Mouse (Mus musculus): Measurements from ENCODE around the gene Galt.
"Not testable (repeated sequence)": the region's sequence is repeated elsewhere in the genome, so short reads cannot be mapped to it uniquely, and the experiment has no call there.

DNA sequence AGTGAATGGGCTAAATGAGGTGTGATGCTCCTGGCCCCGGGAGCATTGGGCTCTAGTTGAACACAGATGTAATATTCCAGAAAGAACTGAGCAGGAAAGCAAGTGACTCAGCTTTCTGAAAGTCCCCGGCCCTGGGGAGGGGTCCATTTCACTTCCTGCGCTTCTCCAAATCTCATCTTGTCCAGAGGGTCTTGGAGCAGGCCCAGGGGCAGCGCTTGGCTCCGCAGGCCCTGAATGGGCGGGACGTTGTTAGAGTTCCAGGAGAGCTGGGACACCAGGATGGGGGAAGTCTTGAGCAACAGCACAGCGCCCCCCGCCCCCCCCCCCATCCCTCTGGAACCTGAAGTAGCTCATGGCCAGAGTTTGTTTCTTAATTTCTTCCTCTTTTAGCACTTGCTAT is 26.2 kb downstream of the Galt start:
- TF ChIP-seq CTCF (IDR thresholded peaks at IDR 0.05; ENCODE audit: borderline replicate concordance, control insufficient read depth, extremely low read depth, insufficient read depth, low read length, poor library complexity); POLR2A (IDR thresholded peaks at IDR 0.05; ENCODE audit: control insufficient read depth, extremely low read depth, insufficient read depth, low read length, poor library complexity): not testable (repeated sequence)

Data from thymus, adult 2 months (tissue).